In genomic region chr4:102589537-102590031, GRCm38 (mm10) we compare ENCODE assay signal across 8 mouse cellular contexts.
DNase-seq lines count a peak whose midpoint lies in the region; ATAC-seq and TF ChIP-seq lines count a peak whose summit lies in the region.

No protein-coding gene starts in this region.

- peak overlapping the region; percentile 44; the same call in 1 of the 2 replicates for H3K9ac ChIP-seq in lung, embryonic 14.5 days
- peak overlapping the region; percentile 41; the same call in 1 of the 2 replicates for H3K9ac ChIP-seq in embryonic facial prominence, embryonic 11.5 days (replicated peaks; ENCODE audit: low read length)
- peak overlapping the region; percentile 63 for H3K9ac ChIP-seq in hindbrain, embryonic 14.5 days
- H3K9ac ChIP-seq in neural tube, embryonic 13.5 days, result peak overlapping the region; percentile 67

- no peak overlapping the region for H3K27ac ChIP-seq in lung, embryonic 14.5 days (ENCODE audit: low read depth)
- H3K27ac ChIP-seq in embryonic facial prominence, embryonic 11.5 days (replicated peaks; ENCODE audit: low read depth, low read length), result no peak overlapping the region
- peak overlapping the region; percentile 75 for H3K27ac ChIP-seq in hindbrain, embryonic 14.5 days
- H3K27ac ChIP-seq in neural tube, embryonic 13.5 days (replicated peaks), result peak overlapping the region; percentile 81

- peak overlapping the region; percentile 19; the same call in 1 of the 2 replicates for H3K4me3 ChIP-seq in lung, embryonic 14.5 days (ENCODE audit: low read depth, low read length)
- H3K4me3 ChIP-seq in embryonic facial prominence, embryonic 11.5 days (ENCODE audit: low read depth, low read length), result peak overlapping the region; percentile 18; the same call in 1 of the 2 replicates
- peak overlapping the region; percentile 26 for H3K4me3 ChIP-seq in hindbrain, embryonic 14.5 days (replicated peaks; ENCODE audit: low read length)
- H3K4me3 ChIP-seq in neural tube, embryonic 13.5 days, result peak overlapping the region; percentile 35

- WGBS in lung, embryonic 14.5 days, result 12% methylated on average over 9 of the region's 9 CpGs
- WGBS in embryonic facial prominence, embryonic 11.5 days, result 2% methylated on average over 9 of the region's 9 CpGs
- under 1% methylated on average over 9 of the region's 9 CpGs for WGBS in hindbrain, embryonic 14.5 days
- WGBS in neural tube, embryonic 13.5 days, result 3% methylated on average over 9 of the region's 9 CpGs

- 0 out of 2 replicates have a peak, but pooled peaks cover 6% of the 10 kb centered on the region for H3K36me3 ChIP-seq in lung, embryonic 14.5 days (ENCODE audit: insufficient read depth)
- H3K36me3 ChIP-seq in embryonic facial prominence, embryonic 11.5 days (replicated peaks; ENCODE audit: control insufficient read depth, insufficient read depth, low read depth, low read length), result no peaks in the 10 kb centered on the region
- no peaks in the 10 kb centered on the region for H3K36me3 ChIP-seq in hindbrain, embryonic 14.5 days (replicated peaks; ENCODE audit: control insufficient read depth, insufficient read depth)
- H3K36me3 ChIP-seq in neural tube, embryonic 13.5 days, result no peaks in the 10 kb centered on the region

- H3K4me1 ChIP-seq in lung, embryonic 14.5 days (ENCODE audit: insufficient read depth), result peaks cover 11% of the 10 kb centered on the region; the same call in 1 of the 2 replicates
- H3K4me1 ChIP-seq in embryonic facial prominence, embryonic 11.5 days (ENCODE audit: control insufficient read depth, insufficient read depth, low read length), result peaks cover 3% of the 10 kb centered on the region; the same call in 1 of the 2 replicates
- peaks cover 43% of the 10 kb centered on the region for H3K4me1 ChIP-seq in hindbrain, embryonic 14.5 days (replicated peaks; ENCODE audit: control insufficient read depth, insufficient read depth, low read length)
- H3K4me1 ChIP-seq in neural tube, embryonic 13.5 days (replicated peaks), result peaks cover 46% of the 10 kb centered on the region

- peak; percentile 52 for DNase-seq in lung, embryonic 14.5 days
- DNase-seq in lung, postnatal 10 days, result no peak
- DNase-seq in embryonic facial prominence, embryonic 11.5 days (ENCODE audit: low spot score), result peak; percentile 56
- peak; percentile 71 for DNase-seq in hindbrain, embryonic 14.5 days (ENCODE audit: low spot score)
- peak; percentile 37 to 51 for DNase-seq in left cerebral cortex, adult 8-10 months (ENCODE audit: low spot score in 2 of 2)
- no peak for DNase-seq in thymus, postnatal 25 days
- no peak for DNase-seq in urinary bladder, adult 18-20 months (ENCODE audit: low spot score in 2 of 2)

- TF ChIP-seq CTCF in lung, embryonic 14.5 days (IDR thresholded peaks at IDR 0.05; ENCODE audit: low read depth), result no peak

- no peaks in the 10 kb centered on the region for H3K9me3 ChIP-seq in lung, embryonic 14.5 days (ENCODE audit: low read depth, low read length)
- H3K9me3 ChIP-seq in embryonic facial prominence, embryonic 11.5 days (replicated peaks; ENCODE audit: control insufficient read depth, low read length), result no peaks in the 10 kb centered on the region
- H3K9me3 ChIP-seq in hindbrain, embryonic 14.5 days (ENCODE audit: control insufficient read depth, low read length), result no peaks in the 10 kb centered on the region
- no peaks in the 10 kb centered on the region for H3K9me3 ChIP-seq in neural tube, embryonic 13.5 days

- peak; percentile 55 for ATAC-seq in lung, embryonic 14.5 days (ENCODE audit: insufficient read depth)
- no peak for ATAC-seq in embryonic facial prominence, embryonic 11.5 days (replicated peaks; ENCODE audit: insufficient number of reproducible peaks, low FRiP score, low TSS enrichment, low read depth)
- peak; percentile 74 for ATAC-seq in hindbrain, embryonic 14.5 days (ENCODE audit: low FRiP score)
- peak; percentile 79 for ATAC-seq in neural tube, embryonic 13.5 days (ENCODE audit: low read depth)

- peak overlapping the region; percentile 56 for H3K4me2 ChIP-seq in lung, embryonic 14.5 days
- H3K4me2 ChIP-seq in embryonic facial prominence, embryonic 11.5 days (ENCODE audit: low read depth, low read length), result peak overlapping the region; percentile 37
- H3K4me2 ChIP-seq in hindbrain, embryonic 14.5 days (replicated peaks), result peak overlapping the region; percentile 51
- H3K4me2 ChIP-seq in neural tube, embryonic 13.5 days, result peak overlapping the region; percentile 61

- H3K27me3 ChIP-seq in lung, embryonic 14.5 days (ENCODE audit: insufficient read depth, low read length), result no peaks in the 10 kb centered on the region
- H3K27me3 ChIP-seq in embryonic facial prominence, embryonic 11.5 days (ENCODE audit: control insufficient read depth, insufficient read depth, low read length), result no peaks in the 10 kb centered on the region
- no peaks in the 10 kb centered on the region for H3K27me3 ChIP-seq in hindbrain, embryonic 14.5 days (ENCODE audit: control insufficient read depth, insufficient read depth, low read length)
- H3K27me3 ChIP-seq in neural tube, embryonic 13.5 days, result no peaks in the 10 kb centered on the region

Comparison
In these comparisons a context has a peak if more than half of its experiments do, and no peak if none do; other contexts are left out.
1. DNase-seq: peak in lung, embryonic 14.5 days (single experiment), embryonic facial prominence, embryonic 11.5 days (single experiment), hindbrain, embryonic 14.5 days (single experiment) and left cerebral cortex, adult 8-10 months (2 of 2); none in lung, postnatal 10 days (single experiment), thymus, postnatal 25 days (single experiment) and urinary bladder, adult 18-20 months (0 of 2).
2. H3K27ac ChIP-seq: peak in hindbrain, embryonic 14.5 days (single experiment) and neural tube, embryonic 13.5 days (single experiment); none in lung, embryonic 14.5 days (single experiment) and embryonic facial prominence, embryonic 11.5 days (single experiment).
3. Peak in every context shown above with its lines, with median percentiles within 50 percentile points of each other: H3K4me2 ChIP-seq, H3K4me3 ChIP-seq and H3K9ac ChIP-seq.